Mouse (Mus musculus) CH12.LX (cell line): ENCODE measurements around the gene Trim71. TPM values are rescaled to one million over a fixed set of nuclear protein-coding genes. Genes with fewer than 3 reads are reported as not detected.

ENCODE experiments used
- DNase-seq: peaks from one replicate; pipeline ENCODE4 v3.0.0-alpha.2; 2013; ENCODE audit errors: extremely low read depth
- H3K27ac ChIP-seq: 2 replicates; pipeline ENCODE4 v1.5.1; 2012; ENCODE audit warnings: low read depth, mild to moderate bottlenecking, control low read depth, moderate library complexity; ENCODE audit not compliant: insufficient read depth
- H3K27me3 ChIP-seq: replicated peaks from 2 replicates; pipeline ENCODE3; 2012; ENCODE audit warnings: inconsistent platforms
- H3K36me3 ChIP-seq, 2 experiments: replicated peaks in 1 of 2; 2 replicates each; pipeline versions ENCODE3 to v1.6.1; 2012; ENCODE audit warnings: inconsistent platforms in 1 of 2, low read length in 1 of 2, mild to moderate bottlenecking in 1 of 2, mixed read lengths in 1 of 2, moderate library complexity in 1 of 2; ENCODE audit not compliant: control insufficient read depth in 1 of 2, insufficient read depth in 1 of 2
- H3K4me1 ChIP-seq, 2 experiments: 2 replicates each; pipeline ENCODE4 v1.6.1; 2012; ENCODE audit warnings: inconsistent platforms in 1 of 2, moderate library complexity in 1 of 2; ENCODE audit not compliant: insufficient read depth in 2 of 2, control insufficient read depth in 1 of 2
- H3K4me2 ChIP-seq: 2 replicates; pipeline ENCODE4 v1.6.1; 2012; ENCODE audit warnings: low read depth, mild to moderate bottlenecking, control low read depth; ENCODE audit not compliant: poor library complexity, insufficient read depth, severe bottlenecking
- H3K4me3 ChIP-seq, 3 experiments: fragments of 150-350 bp in 1 of 3; sonication (generic) in 1 of 3; replicated peaks in 1 of 3; 2 replicates each; pipeline versions ENCODE3 to v1.5.1; 2011 to 2012; ENCODE audit warnings: low read depth in 2 of 3, low read length in 2 of 3, mild to moderate bottlenecking in 2 of 3, moderate library complexity in 2 of 3, control low read depth in 1 of 3, improper control_type of control experiment in 1 of 3, inconsistent platforms in 1 of 3, mixed read lengths in 1 of 3; ENCODE audit not compliant: poor library complexity in 1 of 3
- H3K79me2 ChIP-seq: replicated peaks from 2 replicates; pipeline ENCODE4 v1.6.1; 2012; ENCODE audit warnings: mild to moderate bottlenecking, moderate library complexity; ENCODE audit not compliant: control insufficient read depth, poor library complexity, insufficient read depth, severe bottlenecking; ENCODE audit errors: extremely low read depth
- H3K9ac ChIP-seq: 2 replicates; pipeline ENCODE4 v1.6.1; 2012; ENCODE audit warnings: low read depth, mild to moderate bottlenecking, control low read depth, moderate library complexity; ENCODE audit not compliant: insufficient read depth
- H3K9me3 ChIP-seq: replicated peaks from 2 replicates; pipeline ENCODE3; 2012; ENCODE audit warnings: low read length, inconsistent platforms, mixed read lengths
- CHD1 ChIP-seq: IDR thresholded peaks from 2 replicates; pipeline ENCODE4 v1.6.1; 2012; ENCODE audit warnings: low read depth, low read length, improper control_type of control experiment, inconsistent platforms
- CHD2 ChIP-seq: IDR thresholded peaks from 2 replicates; pipeline ENCODE4 v1.6.1; 2011; ENCODE audit warnings: low read length, improper control_type of control experiment
- CTCF ChIP-seq, 2 experiments: IDR thresholded peaks in 1 of 2; conservative IDR thresholded peaks in 1 of 2; 2 replicates each; pipeline ENCODE4 v1.5.1; 2011 to 2012; ENCODE audit warnings: low read depth in 2 of 2, low read length in 2 of 2, improper control_type of control experiment in 1 of 2, inconsistent platforms in 1 of 2, mild to moderate bottlenecking in 1 of 2, moderate library complexity in 1 of 2
- GABPA ChIP-seq: IDR thresholded peaks from 2 replicates; pipeline ENCODE4 v1.6.1; 2012; ENCODE audit warnings: low read depth, low read length, improper control_type of control experiment, inconsistent platforms; ENCODE audit not compliant: insufficient replicate concordance
- HCFC1 ChIP-seq: IDR thresholded peaks from 2 replicates; pipeline ENCODE4 v1.6.1; 2012; ENCODE audit warnings: low read depth, mild to moderate bottlenecking, inconsistent platforms, low read length, improper control_type of control experiment
- IRF4 ChIP-seq: IDR thresholded peaks from 2 replicates; pipeline ENCODE4 v1.6.1; 2014; ENCODE audit warnings: low read depth, mild to moderate bottlenecking, inconsistent platforms, low read length, improper control_type of control experiment
- JUND ChIP-seq: conservative IDR thresholded peaks from 2 replicates; pipeline ENCODE4 v1.6.1; 2011; ENCODE audit warnings: low read depth, low read length, improper control_type of control experiment
- MAFK ChIP-seq: IDR thresholded peaks from 2 replicates; pipeline ENCODE4 v1.6.1; 2011; ENCODE audit warnings: low read length, improper control_type of control experiment; ENCODE audit not compliant: insufficient replicate concordance
- MAX ChIP-seq: IDR thresholded peaks from 2 replicates; pipeline ENCODE4 v1.6.1; 2011; ENCODE audit warnings: low read length, improper control_type of control experiment
- MAZ ChIP-seq: IDR thresholded peaks from 2 replicates; pipeline ENCODE4 v1.6.1; 2012; ENCODE audit warnings: low read depth, mild to moderate bottlenecking, inconsistent platforms, low read length, improper control_type of control experiment, moderate library complexity
- MEF2A ChIP-seq: IDR thresholded peaks from 2 replicates; pipeline ENCODE4 v1.6.1; 2014; ENCODE audit warnings: low read depth, mild to moderate bottlenecking, inconsistent platforms, low read length, improper control_type of control experiment, borderline replicate concordance
- MXI1 ChIP-seq: IDR thresholded peaks from 2 replicates; pipeline ENCODE4 v1.6.1; 2011; ENCODE audit warnings: mild to moderate bottlenecking, low read depth, low read length, improper control_type of control experiment
- MYC ChIP-seq: IDR thresholded peaks from 2 replicates; pipeline ENCODE4 v1.6.1; 2011; ENCODE audit warnings: low read depth, mild to moderate bottlenecking, improper control_type of control experiment, low read length
- NELFE ChIP-seq: IDR thresholded peaks from 2 replicates; pipeline ENCODE4 v1.6.1; 2011; ENCODE audit warnings: low read depth, low read length, improper control_type of control experiment
- PAX5 ChIP-seq: IDR thresholded peaks from 2 replicates; pipeline ENCODE4 v1.6.1; 2012; ENCODE audit warnings: low read length, inconsistent platforms, mixed read lengths
- TCF12 ChIP-seq: IDR thresholded peaks from 2 replicates; pipeline ENCODE4 v1.6.1; 2014; ENCODE audit warnings: low read depth, mild to moderate bottlenecking, inconsistent platforms, low read length, improper control_type of control experiment
- USF2 ChIP-seq: conservative IDR thresholded peaks from 2 replicates; pipeline ENCODE4 v1.6.1; 2011; ENCODE audit warnings: low read depth, low read length, improper control_type of control experiment
- ZC3H11A ChIP-seq: IDR thresholded peaks from 2 replicates; pipeline ENCODE4 v1.6.1; 2012; ENCODE audit warnings: low read depth, mild to moderate bottlenecking, inconsistent platforms, low read length, improper control_type of control experiment
- ZMIZ1 ChIP-seq: IDR thresholded peaks from 2 replicates; pipeline ENCODE4 v1.6.1; 2012; ENCODE audit warnings: low read depth, mild to moderate bottlenecking, inconsistent platforms, low read length, improper control_type of control experiment
- dilution Hi-C: fragments of 300-500 bp; cut with MboI; formaldehyde crosslinking; loops from 2 replicates; pipeline ENCODE4 v1.14.3; 2020; ENCODE audit warnings: low sequenced_read_pairs; ENCODE audit not compliant: extremely low pct_unique_long_range_greater_than_20kb, extremely low pct_ligation_motif_present
- in situ Hi-C: fragments of 300-500 bp; cut with MboI; formaldehyde crosslinking; loops from 3 replicates; pipeline ENCODE4 v1.14.3; 2019; ENCODE audit warnings: low sequenced_read_pairs, low pct_ligation_motif_present, low pct_unique_long_range_greater_than_20kb, mixed read lengths
- polyA plus RNA-seq: library from polyadenylated mRNA; unstranded; fragments of >175 nt; gene quantifications from 2 replicates; pipeline ENCODE4 v1.2.1, GENCODE M21; 2012; ENCODE audit warnings: low read depth; ENCODE audit not compliant: insufficient read length
- total RNA-seq, 2 experiments: library from RNA; depleted of rRNA; stranded (reverse); fragments of 300-350 nt in 1 of 2; fragments of >200 nt in 1 of 2; gene quantifications; 2 replicates each; pipeline ENCODE4 v1.2.3; 2012 to 2014

Trim71 gene
- total and polyA plus RNA-seq, 3 experiments, result under 0.01 TPM; not detected in 2

DNA sequence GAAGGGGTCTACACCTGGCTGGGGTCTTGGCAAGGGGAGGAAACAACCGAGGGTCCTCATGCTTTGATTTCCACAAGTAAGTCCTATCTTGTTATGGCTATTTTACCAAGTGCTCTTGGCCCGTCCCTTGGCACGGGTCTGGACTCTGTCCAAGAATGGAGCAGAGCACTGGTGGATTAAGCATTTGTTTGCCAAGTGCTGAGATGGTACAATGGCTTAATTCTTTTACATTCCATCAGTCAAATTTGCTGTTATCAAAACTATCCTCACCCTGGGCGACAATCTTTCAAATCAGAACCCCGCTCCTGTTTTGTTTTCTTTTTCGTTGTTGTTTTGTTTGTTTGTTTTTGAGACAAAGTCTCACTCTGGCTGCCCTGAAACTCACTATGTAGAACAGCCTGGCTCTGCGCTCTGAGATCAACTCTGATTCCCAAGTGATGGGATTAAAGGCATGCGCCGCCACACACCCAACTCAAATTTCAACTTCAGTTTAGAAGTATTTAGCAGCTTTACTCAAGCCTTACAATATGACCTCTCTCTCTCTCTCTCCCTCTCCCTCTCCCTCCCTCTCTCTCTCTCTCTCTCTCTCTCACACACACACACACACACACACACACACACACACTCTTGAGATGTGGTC lies 19.3 kb downstream of the Trim71 start:
- no peaks in the 10 kb centered on the region for H3K79me2 ChIP-seq
- H3K9me3 ChIP-seq, result no peaks in the 10 kb centered on the region
- DNase-seq, result no peak
- no peaks in the 10 kb centered on the region for H3K36me3 ChIP-seq
- in situ Hi-C loops, result no loop called here
- dilution Hi-C loops, result no loop called here
- no peak overlapping the region for H3K4me3 ChIP-seq
- H3K4me2 ChIP-seq, result no peak overlapping the region
- no peaks in the 10 kb centered on the region for H3K27me3 ChIP-seq
- peaks cover 6 to 35% of the 10 kb centered on the region in 2 experiments for H3K4me1 ChIP-seq
- no peak overlapping the region for H3K9ac ChIP-seq
- no peak overlapping the region for H3K27ac ChIP-seq
- no peak for TF ChIP-seq ZC3H11A

DNA sequence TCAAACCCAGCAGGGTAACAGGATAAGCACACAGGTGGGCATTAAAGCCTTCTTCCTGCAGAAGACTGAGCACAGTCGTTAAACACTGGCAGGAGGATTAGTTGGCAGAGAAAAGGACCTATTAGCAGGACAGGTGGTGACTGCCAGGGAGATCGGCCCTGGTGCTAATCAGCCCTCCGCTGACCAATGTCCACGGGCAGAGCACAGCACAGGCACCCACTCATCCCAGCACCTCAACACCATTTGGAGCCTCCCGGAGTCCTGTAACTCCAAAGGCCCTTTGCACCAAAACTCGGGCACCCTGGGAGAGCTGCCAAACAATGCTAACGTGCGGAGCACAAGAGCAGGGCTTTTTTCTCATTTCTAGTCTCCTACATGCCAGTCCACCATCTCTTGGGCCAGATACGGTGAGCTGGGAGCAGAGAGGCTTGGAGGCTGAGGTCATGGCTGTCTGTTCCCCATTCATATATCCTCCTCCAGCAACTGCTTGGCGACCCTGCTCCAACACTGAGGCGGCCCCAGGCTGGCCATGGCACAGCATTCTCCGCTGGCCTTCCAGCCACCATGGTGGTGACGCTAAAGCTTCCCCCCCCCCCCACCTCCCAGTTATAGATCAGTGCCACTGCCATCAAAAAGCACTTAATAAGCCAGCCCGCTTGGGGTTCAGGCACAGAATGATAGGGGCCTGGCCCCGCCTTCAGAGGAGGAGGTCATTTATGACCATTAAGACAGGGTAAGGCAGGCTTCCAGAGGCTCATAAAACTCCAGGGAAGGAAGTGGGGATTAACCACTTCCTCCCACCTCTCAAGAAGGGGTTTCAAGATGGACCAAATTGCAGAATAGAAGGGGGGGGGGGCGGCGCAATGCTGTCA lies 20.1 kb downstream of the Trim71 start:
- TF ChIP-seq CTCF (conservative IDR thresholded peaks at IDR 0.05 in 1 of 2, IDR thresholded peaks at IDR 0.05 in 1 of 2; ENCODE audit: low read depth in 2 of 2, low read length in 2 of 2) (no peak), MXI1 (no peak), MAFK (no peak), MEF2A (no peak), GABPA (no peak), CHD2 (no peak), ZMIZ1 (no peak), USF2 (no peak), MAX (no peak), MAZ (no peak), JUND (no peak), TCF12 (no peak), ZC3H11A (no peak), IRF4 (no peak), NELFE (no peak), PAX5 (no peak), MYC (no peak), CHD1 (no peak), HCFC1 (no peak)
- H3K36me3 ChIP-seq, result no peaks in the 10 kb centered on the region
- no peak overlapping the region for H3K9ac ChIP-seq
- in situ Hi-C loops, result no loop called here
- no peak overlapping the region for H3K4me3 ChIP-seq
- no peak for DNase-seq
- dilution Hi-C loops, result no loop called here
- no peaks in the 10 kb centered on the region for H3K79me2 ChIP-seq
- H3K4me1 ChIP-seq, result peaks cover 6 to 33% of the 10 kb centered on the region in 2 experiments
- H3K4me2 ChIP-seq, result no peak overlapping the region
- no peak overlapping the region for H3K27ac ChIP-seq
- no peaks in the 10 kb centered on the region for H3K9me3 ChIP-seq
- H3K27me3 ChIP-seq, result no peaks in the 10 kb centered on the region
